Mouse (Mus musculus): ENCODE results near the gene Cmas. TPM values are rescaled to one million over a fixed set of nuclear protein-coding genes. Genes with fewer than 3 reads are reported as not detected.

Cmas gene
- polyA plus RNA-seq, 1 experiment from 2014 or later, result 68.9 TPM

GRCm38 (mm10) chr6:142735302-142736005, 21.0 kb upstream of the Cmas start:
- DNase-seq (ENCODE audit: extremely low spot score, low spot score), result no peak
- Histone ChIP-seq H3K4me1 (no peaks in the 10 kb centered on the region), H3K9me3 (no peaks in the 10 kb centered on the region), H3K36me3 (replicated peaks) (no peaks in the 10 kb centered on the region), H3K27ac (no peak overlapping the region), H3K4me3 (no peak overlapping the region), H3K27me3 (ENCODE audit: poor library complexity, severe bottlenecking) (no peaks in the 10 kb centered on the region)
- WGBS, result 56% methylated on average over 8 of the region's 8 CpGs

- Histone ChIP-seq H3K27ac (no peak overlapping the region), H3K27me3 (ENCODE audit: poor library complexity, severe bottlenecking) (no peaks in the 10 kb centered on the region), H3K36me3 (replicated peaks) (no peaks in the 10 kb centered on the region), H3K4me1 (no peaks in the 10 kb centered on the region), H3K9me3 (no peaks in the 10 kb centered on the region), H3K4me3 (no peak overlapping the region)
- 94% methylated on average over 2 of the region's 2 CpGs for whole genome bisulfite sequencing
- DNase-seq (ENCODE audit: extremely low spot score, low spot score), result no peak
Observed at GRCm38 (mm10) chr6:142738225-142738624, 18.3 kb upstream of the Cmas start.

- no peak for DNase-seq (ENCODE audit: extremely low spot score, low spot score)
- Histone ChIP-seq H3K27ac (no peak overlapping the region), H3K27me3 (ENCODE audit: poor library complexity, severe bottlenecking) (no peaks in the 10 kb centered on the region), H3K9me3 (no peaks in the 10 kb centered on the region), H3K4me3 (no peak overlapping the region), H3K36me3 (replicated peaks) (no peaks in the 10 kb centered on the region), H3K4me1 (no peaks in the 10 kb centered on the region)
- 88% methylated on average over 6 of the region's 6 CpGs for WGBS
Observed at GRCm38 (mm10) chr6:142738637-142739036, 17.8 kb upstream of the Cmas start.

- no peaks in the 10 kb centered on the region for H3K4me1 ChIP-seq
- 91% methylated on average over 6 of the region's 6 CpGs for WGBS
- H3K27ac ChIP-seq, result no peak overlapping the region
- peaks cover 7% of the 10 kb centered on the region; the same call in 1 of the 2 replicates for H3K9me3 ChIP-seq
- no peaks in the 10 kb centered on the region for H3K36me3 ChIP-seq (replicated peaks)
- no peak overlapping the region for H3K4me3 ChIP-seq
- no peaks in the 10 kb centered on the region for H3K27me3 ChIP-seq (ENCODE audit: poor library complexity, severe bottlenecking)
- DNase-seq (ENCODE audit: extremely low spot score, low spot score), result no peak
Observed at GRCm38 (mm10) chr6:142741763-142742162, 14.7 kb upstream of the Cmas start.

GRCm38 (mm10) chr6:142743193-142743592, 13.3 kb upstream of the Cmas start:
- peaks cover 7% of the 10 kb centered on the region; the same call in 1 of the 2 replicates for H3K9me3 ChIP-seq
- no peak overlapping the region for H3K4me3 ChIP-seq
- WGBS, result 50% methylated on average over 4 of the region's 4 CpGs
- H3K27me3 ChIP-seq (ENCODE audit: poor library complexity, severe bottlenecking), result no peaks in the 10 kb centered on the region
- no peaks in the 10 kb centered on the region for H3K4me1 ChIP-seq
- no peak for DNase-seq (ENCODE audit: extremely low spot score, low spot score)
- H3K27ac ChIP-seq, result no peak overlapping the region
- no peaks in the 10 kb centered on the region for H3K36me3 ChIP-seq (replicated peaks)

GRCm38 (mm10) chr6:142745484-142745883, 11.0 kb upstream of the Cmas start:
- no peaks in the 10 kb centered on the region for H3K36me3 ChIP-seq (replicated peaks)
- no peak overlapping the region for H3K4me3 ChIP-seq
- 96% methylated on average over 5 of the region's 5 CpGs for WGBS
- H3K9me3 ChIP-seq, result peaks cover 7% of the 10 kb centered on the region; the same call in 1 of the 2 replicates
- H3K4me1 ChIP-seq, result no peaks in the 10 kb centered on the region
- no peak for DNase-seq (ENCODE audit: extremely low spot score, low spot score)
- no peak overlapping the region for H3K27ac ChIP-seq
- H3K27me3 ChIP-seq (ENCODE audit: poor library complexity, severe bottlenecking), result no peaks in the 10 kb centered on the region

GRCm38 (mm10) chr6:142746765-142747164, 9.7 kb upstream of the Cmas start:
- no peaks in the 10 kb centered on the region for H3K27me3 ChIP-seq (ENCODE audit: poor library complexity, severe bottlenecking)
- no peak for DNase-seq (ENCODE audit: extremely low spot score, low spot score)
- 89% methylated on average over 7 of the region's 7 CpGs for WGBS
- no peak overlapping the region for H3K27ac ChIP-seq
- no peaks in the 10 kb centered on the region for H3K4me1 ChIP-seq
- H3K4me3 ChIP-seq, result no peak overlapping the region
- peaks cover 12% of the 10 kb centered on the region; the same call in 1 of the 2 replicates for H3K9me3 ChIP-seq
- no peaks in the 10 kb centered on the region for H3K36me3 ChIP-seq (replicated peaks)

GRCm38 (mm10) chr6:142747165-142747564, 9.3 kb upstream of the Cmas start:
- Histone ChIP-seq H3K36me3 (replicated peaks) (no peaks in the 10 kb centered on the region), H3K27ac (no peak overlapping the region), H3K9me3 (peaks cover 12% of the 10 kb centered on the region; the same call in 1 of the 2 replicates), H3K4me1 (no peaks in the 10 kb centered on the region), H3K27me3 (ENCODE audit: poor library complexity, severe bottlenecking) (no peaks in the 10 kb centered on the region), H3K4me3 (no peak overlapping the region)
- no peak for DNase-seq (ENCODE audit: extremely low spot score, low spot score)
- 88% methylated on average over 2 of the region's 2 CpGs for WGBS

GRCm38 (mm10) chr6:142748057-142748708, 8.3 kb upstream of the Cmas start:
- peaks cover 12% of the 10 kb centered on the region; the same call in 1 of the 2 replicates for H3K9me3 ChIP-seq
- no peak for DNase-seq (ENCODE audit: extremely low spot score, low spot score)
- peaks cover 5% of the 10 kb centered on the region; the same call in 1 of the 2 replicates for H3K27me3 ChIP-seq (ENCODE audit: poor library complexity, severe bottlenecking)
- no peak overlapping the region for H3K4me3 ChIP-seq
- H3K36me3 ChIP-seq (replicated peaks), result no peaks in the 10 kb centered on the region
- no peak overlapping the region for H3K27ac ChIP-seq
- peaks cover 9% of the 10 kb centered on the region for H3K4me1 ChIP-seq
- 89% methylated on average over 8 of the region's 8 CpGs for WGBS

- H3K4me1 ChIP-seq, result peaks cover 12% of the 10 kb centered on the region
- H3K27ac ChIP-seq, result no peak overlapping the region
- no peak for DNase-seq (ENCODE audit: extremely low spot score, low spot score)
- no peaks in the 10 kb centered on the region for H3K36me3 ChIP-seq (replicated peaks)
- no peak overlapping the region for H3K4me3 ChIP-seq
- H3K27me3 ChIP-seq (ENCODE audit: poor library complexity, severe bottlenecking), result peaks cover 36% of the 10 kb centered on the region
- H3K9me3 ChIP-seq, result peaks cover 5% of the 10 kb centered on the region; the same call in 1 of the 2 replicates
- WGBS, result 55% methylated on average over 9 of the region's 9 CpGs
Observed at GRCm38 (mm10) chr6:142751365-142751764, 5.1 kb upstream of the Cmas start.

GRCm38 (mm10) chr6:142752331-142753246, 3.9 kb upstream of the Cmas start:
- Histone ChIP-seq H3K9me3 (peaks cover 5% of the 10 kb centered on the region; the same call in 1 of the 2 replicates), H3K27ac (no peak overlapping the region), H3K4me1 (peaks cover 21% of the 10 kb centered on the region), H3K27me3 (ENCODE audit: poor library complexity, severe bottlenecking) (peaks cover 36% of the 10 kb centered on the region), H3K4me3 (no peak overlapping the region), H3K36me3 (replicated peaks) (no peaks in the 10 kb centered on the region)
- WGBS, result 43% methylated on average over 14 of the region's 14 CpGs
- no peak for DNase-seq (ENCODE audit: extremely low spot score, low spot score)

- WGBS, result 55% methylated on average over 10 of the region's 10 CpGs
- DNase-seq (ENCODE audit: extremely low spot score, low spot score), result no peak
- peaks cover 35% of the 10 kb centered on the region for H3K36me3 ChIP-seq (replicated peaks)
- H3K4me3 ChIP-seq, result peak overlapping the region; percentile 95
- H3K27ac ChIP-seq, result peak overlapping the region; percentile 95
- peaks cover 35% of the 10 kb centered on the region for H3K4me1 ChIP-seq
- H3K27me3 ChIP-seq (ENCODE audit: poor library complexity, severe bottlenecking), result peaks cover 36% of the 10 kb centered on the region
- no peaks in the 10 kb centered on the region for H3K9me3 ChIP-seq
Observed at GRCm38 (mm10) chr6:142757334-142757965, 964 bp downstream of the Cmas start.
